Mouse (Mus musculus): ENCODE measurements at regions not wholly inside any gene's neighbourhood (a gene's known extent, or its start where the extent isn't known, plus 50 kb on each side); places are given as distances from the start of the nearest gene placed in this dataset.

- H3K27me3 ChIP-seq (ENCODE audit: control insufficient read depth, insufficient read depth, low read depth, low read length): no peaks in the 10 kb centered on the region
- H3K4me1 ChIP-seq (ENCODE audit: control insufficient read depth, insufficient read depth, low read length): no peaks in the 10 kb centered on the region
- ATAC-seq: 0 out of 2 replicates have a peak, but pooled peaks have one; percentile 28
- no peak overlapping the region for H3K4me2 ChIP-seq (ENCODE audit: low read length)
- H3K4me3 ChIP-seq (ENCODE audit: low read depth, low read length): no peak overlapping the region
- WGBS: 58% methylated on average over 10 of the region's 10 CpGs
- no peaks in the 10 kb centered on the region for H3K9me3 ChIP-seq (replicated peaks; ENCODE audit: control insufficient read depth, low read length, poor library complexity, severe bottlenecking)
- no peak overlapping the region for H3K9ac ChIP-seq (ENCODE audit: low read depth, low read length)
- no peak overlapping the region for H3K27ac ChIP-seq (ENCODE audit: low read length)
- no peaks in the 10 kb centered on the region for H3K36me3 ChIP-seq (ENCODE audit: control insufficient read depth, insufficient read depth, low read length)
Observed at GRCm38 (mm10) chr11:32907520-32908233, 83.3 kb upstream of the Smim23 start.

DNA sequence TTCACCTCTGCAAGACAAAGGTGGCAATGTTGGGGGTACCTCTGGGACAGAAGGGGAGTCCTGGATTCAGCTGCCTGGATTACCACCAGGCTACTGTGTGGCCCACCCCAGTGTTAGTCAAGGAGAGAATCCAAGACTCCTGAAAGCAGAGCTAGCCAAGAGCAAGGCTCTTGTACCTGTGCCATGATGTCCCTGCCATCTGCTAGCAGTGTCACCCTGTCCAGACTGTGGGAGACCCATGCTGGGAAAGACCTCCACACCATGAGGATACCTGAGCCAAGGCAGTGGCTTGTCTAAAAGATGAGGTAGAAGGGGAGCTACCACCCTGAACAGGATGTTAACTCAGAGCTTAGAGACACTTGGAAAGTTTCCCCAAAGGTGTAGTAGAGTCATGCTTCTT lies 79.6 kb upstream of the Smim23 start:
- Histone ChIP-seq H3K9ac (ENCODE audit: low read depth, low read length) (no peak overlapping the region), H3K4me3 (ENCODE audit: low read depth, low read length) (no peak overlapping the region), H3K36me3 (ENCODE audit: control insufficient read depth, insufficient read depth, low read length) (no peaks in the 10 kb centered on the region), H3K4me1 (ENCODE audit: control insufficient read depth, insufficient read depth, low read length) (no peaks in the 10 kb centered on the region), H3K27me3 (ENCODE audit: control insufficient read depth, insufficient read depth, low read depth, low read length) (no peaks in the 10 kb centered on the region), H3K4me2 (ENCODE audit: low read length) (no peak overlapping the region), H3K27ac (ENCODE audit: low read length) (no peak overlapping the region), H3K9me3 (replicated peaks; ENCODE audit: control insufficient read depth, low read length, poor library complexity, severe bottlenecking) (no peaks in the 10 kb centered on the region)
- ATAC-seq: no peak

- Histone ChIP-seq H3K4me2 (ENCODE audit: low read length) (no peak overlapping the region), H3K36me3 (ENCODE audit: control insufficient read depth, insufficient read depth, low read length) (no peaks in the 10 kb centered on the region), H3K27me3 (ENCODE audit: control insufficient read depth, insufficient read depth, low read depth, low read length) (no peaks in the 10 kb centered on the region), H3K4me3 (ENCODE audit: low read depth, low read length) (no peak overlapping the region), H3K4me1 (ENCODE audit: control insufficient read depth, insufficient read depth, low read length) (no peaks in the 10 kb centered on the region), H3K27ac (ENCODE audit: low read length) (no peak overlapping the region), H3K9me3 (replicated peaks; ENCODE audit: control insufficient read depth, low read length, poor library complexity, severe bottlenecking) (no peaks in the 10 kb centered on the region), H3K9ac (ENCODE audit: low read depth, low read length) (no peak overlapping the region)
- WGBS: 84% methylated on average over 3 of the region's 3 CpGs
- no peak for ATAC-seq
Observed at GRCm38 (mm10) chr11:32903389-32903788, 79.0 kb upstream of the Smim23 start.

DNA sequence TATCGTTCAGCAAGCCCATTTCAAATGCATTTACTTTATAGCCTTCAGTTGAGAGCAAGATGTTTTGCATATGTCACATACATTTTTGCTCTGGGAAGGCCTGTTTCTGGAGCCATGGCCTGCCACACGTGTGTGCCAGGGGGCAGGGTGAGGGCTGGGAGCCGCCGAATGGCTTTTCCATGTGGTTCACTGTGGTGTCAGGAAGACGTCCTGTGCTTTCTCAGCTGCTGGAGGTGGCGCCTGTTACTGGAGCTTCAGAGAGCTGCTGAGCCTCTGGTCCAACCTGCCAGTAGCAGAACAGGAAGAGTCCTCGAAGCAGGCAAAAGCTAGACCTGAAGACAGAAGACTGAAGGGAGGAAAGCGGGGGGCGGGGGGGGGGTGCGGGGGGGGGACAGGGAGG lies 78.5 kb upstream of the Smim23 start:
- Histone ChIP-seq H3K4me2 (ENCODE audit: low read length) (no peak overlapping the region), H3K27ac (ENCODE audit: low read length) (no peak overlapping the region), H3K36me3 (ENCODE audit: control insufficient read depth, insufficient read depth, low read length) (no peaks in the 10 kb centered on the region), H3K4me3 (ENCODE audit: low read depth, low read length) (no peak overlapping the region), H3K9ac (ENCODE audit: low read depth, low read length) (no peak overlapping the region), H3K27me3 (ENCODE audit: control insufficient read depth, insufficient read depth, low read depth, low read length) (no peaks in the 10 kb centered on the region), H3K4me1 (ENCODE audit: control insufficient read depth, insufficient read depth, low read length) (no peaks in the 10 kb centered on the region), H3K9me3 (replicated peaks; ENCODE audit: control insufficient read depth, low read length, poor library complexity, severe bottlenecking) (no peaks in the 10 kb centered on the region)
- WGBS: 73% methylated on average over 6 of the region's 10 CpGs
- no peak for ATAC-seq

GRCm38 (mm10) chr11:32900437-32900836 lies 76.0 kb upstream of the Smim23 start:
- 85% methylated on average over 6 of the region's 6 CpGs for WGBS
- Histone ChIP-seq H3K9me3 (replicated peaks; ENCODE audit: control insufficient read depth, low read length, poor library complexity, severe bottlenecking) (no peaks in the 10 kb centered on the region), H3K9ac (ENCODE audit: low read depth, low read length) (no peak overlapping the region), H3K4me2 (ENCODE audit: low read length) (no peak overlapping the region), H3K4me3 (ENCODE audit: low read depth, low read length) (no peak overlapping the region), H3K27ac (ENCODE audit: low read length) (no peak overlapping the region), H3K36me3 (ENCODE audit: control insufficient read depth, insufficient read depth, low read length) (no peaks in the 10 kb centered on the region), H3K27me3 (ENCODE audit: control insufficient read depth, insufficient read depth, low read depth, low read length) (no peaks in the 10 kb centered on the region), H3K4me1 (ENCODE audit: control insufficient read depth, insufficient read depth, low read length) (no peaks in the 10 kb centered on the region)
- no peak for ATAC-seq

DNA sequence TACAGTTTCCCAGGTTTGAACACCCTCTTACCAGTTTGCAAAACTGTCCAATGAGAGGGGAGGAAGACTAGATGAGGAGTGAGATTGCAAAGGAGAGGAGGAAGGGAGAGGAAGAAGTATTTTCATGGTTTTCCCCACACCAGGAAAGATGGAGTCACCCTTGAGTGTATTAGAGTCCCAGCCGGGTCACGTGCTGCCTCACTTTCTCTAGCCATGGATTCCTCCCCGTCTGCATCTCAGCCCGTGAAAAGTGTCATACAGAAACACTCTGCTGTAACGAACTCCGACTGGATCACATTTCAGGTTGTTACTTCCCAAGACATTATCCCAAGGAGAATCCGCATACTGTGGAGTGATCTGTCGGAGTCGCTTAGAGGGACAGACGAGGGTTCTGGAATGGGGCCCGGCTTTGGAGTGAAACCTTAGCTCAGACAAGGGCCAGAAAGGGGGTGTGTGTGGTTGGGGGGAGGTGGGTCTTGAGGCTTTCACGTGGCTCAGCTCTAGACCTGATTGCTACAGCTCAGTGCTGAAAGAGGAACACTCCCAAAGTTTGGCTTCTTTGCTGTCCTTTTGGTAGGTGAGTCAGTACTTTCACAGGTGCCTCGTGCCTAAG lies 75.3 kb upstream of the Smim23 start:
- 69% methylated on average over 13 of the region's 13 CpGs for WGBS
- Histone ChIP-seq H3K4me1 (ENCODE audit: control insufficient read depth, insufficient read depth, low read length) (no peaks in the 10 kb centered on the region), H3K4me2 (ENCODE audit: low read length) (no peak overlapping the region), H3K27ac (ENCODE audit: low read length) (no peak overlapping the region), H3K4me3 (ENCODE audit: low read depth, low read length) (no peak overlapping the region), H3K27me3 (ENCODE audit: control insufficient read depth, insufficient read depth, low read depth, low read length) (no peaks in the 10 kb centered on the region), H3K36me3 (ENCODE audit: control insufficient read depth, insufficient read depth, low read length) (no peaks in the 10 kb centered on the region), H3K9me3 (replicated peaks; ENCODE audit: control insufficient read depth, low read length, poor library complexity, severe bottlenecking) (no peaks in the 10 kb centered on the region), H3K9ac (ENCODE audit: low read depth, low read length) (no peak overlapping the region)
- no peak for ATAC-seq

DNA sequence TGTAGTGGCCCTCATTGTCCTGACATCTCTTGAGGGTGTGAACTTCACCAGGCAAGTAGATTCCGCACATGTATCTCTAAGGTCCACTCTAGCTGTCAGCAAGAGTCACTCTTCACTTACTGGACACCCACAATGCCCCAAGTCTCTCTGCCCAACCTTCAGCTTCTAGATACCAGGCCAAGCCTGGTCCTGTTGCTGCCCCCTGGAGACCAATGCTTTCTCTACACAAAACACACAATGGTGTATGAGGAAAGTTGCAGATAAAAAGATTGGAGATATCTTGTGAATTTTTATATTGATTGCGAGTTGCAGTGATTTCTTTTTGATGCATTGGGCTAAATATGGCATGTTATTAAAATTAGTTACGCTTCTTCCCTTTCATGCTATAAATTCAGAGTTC lies 71.0 kb upstream of the Smim23 start:
- 88% methylated on average over 3 of the region's 3 CpGs for WGBS

GRCm38 (mm10) chr11:32893146-32893903 lies 68.9 kb upstream of the Smim23 start:
- Histone ChIP-seq H3K9me3 (replicated peaks; ENCODE audit: control insufficient read depth, low read length, poor library complexity, severe bottlenecking) (no peaks in the 10 kb centered on the region), H3K4me3 (ENCODE audit: low read depth, low read length) (no peak overlapping the region), H3K9ac (ENCODE audit: low read depth, low read length) (no peak overlapping the region), H3K27ac (ENCODE audit: low read length) (no peak overlapping the region), H3K36me3 (ENCODE audit: control insufficient read depth, insufficient read depth, low read length) (no peaks in the 10 kb centered on the region), H3K4me1 (ENCODE audit: control insufficient read depth, insufficient read depth, low read length) (no peaks in the 10 kb centered on the region), H3K4me2 (ENCODE audit: low read length) (no peak overlapping the region), H3K27me3 (ENCODE audit: control insufficient read depth, insufficient read depth, low read depth, low read length) (no peaks in the 10 kb centered on the region)
- 0 out of 2 replicates have a peak, but pooled peaks have one; percentile 66 for ATAC-seq
- 76% methylated on average over 11 of the region's 11 CpGs for WGBS

More for the DNA sequence above, 71.0 kb upstream of the Smim23 start:
- H3K4me2 ChIP-seq (ENCODE audit: low read length): no peak overlapping the region
- H3K9ac ChIP-seq (ENCODE audit: low read depth, low read length): no peak overlapping the region
- H3K4me3 ChIP-seq (ENCODE audit: low read depth, low read length): no peak overlapping the region
- no peaks in the 10 kb centered on the region for H3K4me1 ChIP-seq (ENCODE audit: control insufficient read depth, insufficient read depth, low read length)
- no peaks in the 10 kb centered on the region for H3K36me3 ChIP-seq (ENCODE audit: control insufficient read depth, insufficient read depth, low read length)
- ATAC-seq: no peak
- H3K27me3 ChIP-seq (ENCODE audit: control insufficient read depth, insufficient read depth, low read depth, low read length): no peaks in the 10 kb centered on the region
- no peaks in the 10 kb centered on the region for H3K9me3 ChIP-seq (replicated peaks; ENCODE audit: control insufficient read depth, low read length, poor library complexity, severe bottlenecking)
- no peak overlapping the region for H3K27ac ChIP-seq (ENCODE audit: low read length)

DNA sequence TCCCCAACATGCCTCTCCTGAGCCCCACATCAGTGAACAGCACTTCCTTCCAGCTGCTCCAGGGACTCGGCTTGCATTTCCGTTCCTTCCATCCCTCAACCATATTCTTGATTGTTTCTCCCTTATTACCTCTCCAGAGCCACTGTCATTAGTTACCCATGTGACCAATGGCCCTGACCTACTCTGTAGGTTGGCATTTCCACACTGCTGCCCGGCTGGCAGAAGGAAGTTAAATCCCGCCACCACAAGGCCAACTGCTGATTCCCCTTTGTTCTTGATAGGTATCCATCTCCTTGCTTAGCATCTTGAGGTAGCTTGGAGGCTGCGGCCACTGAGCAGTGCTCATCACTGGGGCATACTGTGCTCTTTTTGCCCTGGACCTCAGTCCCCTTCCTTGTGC lies 68.1 kb upstream of the Smim23 start:
- Histone ChIP-seq H3K27ac (ENCODE audit: low read length) (no peak overlapping the region), H3K4me1 (ENCODE audit: control insufficient read depth, insufficient read depth, low read length) (no peaks in the 10 kb centered on the region), H3K9me3 (replicated peaks; ENCODE audit: control insufficient read depth, low read length, poor library complexity, severe bottlenecking) (no peaks in the 10 kb centered on the region), H3K4me2 (ENCODE audit: low read length) (no peak overlapping the region), H3K9ac (ENCODE audit: low read depth, low read length) (no peak overlapping the region), H3K36me3 (ENCODE audit: control insufficient read depth, insufficient read depth, low read length) (no peaks in the 10 kb centered on the region), H3K27me3 (ENCODE audit: control insufficient read depth, insufficient read depth, low read depth, low read length) (no peaks in the 10 kb centered on the region), H3K4me3 (ENCODE audit: low read depth, low read length) (no peak overlapping the region)
- no peak for ATAC-seq
- whole genome bisulfite sequencing: 93% methylated on average over 5 of the region's 5 CpGs

Data from midbrain, embryonic 16.5 days (tissue).